Mouse (Mus musculus): ENCODE data around the gene Tnrc6b. TPM values are rescaled to one million over a fixed set of nuclear protein-coding genes. Genes with fewer than 3 reads are reported as not detected.

Gene Tnrc6b
- polyA plus RNA-seq, 1 experiment from 2014 or later, result 41.6 TPM

GRCm38 (mm10) chr15:80785699-80786098 lies 74.6 kb downstream of the Tnrc6b start:
- H3K9me3 ChIP-seq (ENCODE audit: control insufficient read depth, low read length), result no peaks in the 10 kb centered on the region
- peaks cover 4% of the 10 kb centered on the region for H3K4me1 ChIP-seq (replicated peaks; ENCODE audit: control insufficient read depth, insufficient read depth, low read length)
- no peak for ATAC-seq
- no peak overlapping the region for H3K9ac ChIP-seq (replicated peaks; ENCODE audit: low read depth, low read length)
- H3K4me3 ChIP-seq (replicated peaks; ENCODE audit: low read length), result no peak overlapping the region
- H3K27me3 ChIP-seq (replicated peaks; ENCODE audit: control insufficient read depth, insufficient read depth, low read length), result no peaks in the 10 kb centered on the region
- no peak overlapping the region for H3K27ac ChIP-seq (ENCODE audit: low read length)
- WGBS, result 58% methylated on average over 1 of the region's 1 CpGs
- H3K4me2 ChIP-seq (ENCODE audit: low read length), result no peak overlapping the region
- H3K36me3 ChIP-seq (ENCODE audit: control insufficient read depth, insufficient read depth), result no peaks in the 10 kb centered on the region

DNA sequence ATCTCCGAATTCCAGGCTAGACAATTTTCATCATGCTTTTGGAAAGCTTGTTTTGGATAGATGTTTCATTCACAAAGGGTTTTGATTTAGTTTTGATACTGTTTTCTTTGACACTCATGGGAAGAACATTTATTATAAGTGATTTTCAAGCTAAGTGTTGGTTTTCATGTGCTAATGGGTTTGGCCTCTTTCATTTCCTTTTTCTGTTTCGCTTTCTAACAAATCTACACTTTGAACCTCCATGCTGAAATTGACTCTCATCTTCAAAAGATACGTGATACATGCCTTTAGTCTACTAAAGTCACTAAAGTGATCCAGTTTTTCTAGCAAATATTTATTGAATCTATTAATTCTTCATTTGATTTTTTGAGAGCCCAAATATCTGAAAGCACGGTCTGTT lies 76.6 kb downstream of the Tnrc6b start:
- Histone ChIP-seq H3K9me3 (ENCODE audit: control insufficient read depth, low read length) (no peaks in the 10 kb centered on the region), H3K4me3 (replicated peaks; ENCODE audit: low read length) (no peak overlapping the region), H3K27ac (ENCODE audit: low read length) (no peak overlapping the region), H3K36me3 (ENCODE audit: control insufficient read depth, insufficient read depth) (no peaks in the 10 kb centered on the region), H3K9ac (replicated peaks; ENCODE audit: low read depth, low read length) (no peak overlapping the region), H3K27me3 (replicated peaks; ENCODE audit: control insufficient read depth, insufficient read depth, low read length) (no peaks in the 10 kb centered on the region), H3K4me2 (ENCODE audit: low read length) (no peak overlapping the region), H3K4me1 (replicated peaks; ENCODE audit: control insufficient read depth, insufficient read depth, low read length) (peaks cover 4% of the 10 kb centered on the region)
- 90% methylated on average over 4 of the region's 4 CpGs for WGBS
- no peak for ATAC-seq

DNA sequence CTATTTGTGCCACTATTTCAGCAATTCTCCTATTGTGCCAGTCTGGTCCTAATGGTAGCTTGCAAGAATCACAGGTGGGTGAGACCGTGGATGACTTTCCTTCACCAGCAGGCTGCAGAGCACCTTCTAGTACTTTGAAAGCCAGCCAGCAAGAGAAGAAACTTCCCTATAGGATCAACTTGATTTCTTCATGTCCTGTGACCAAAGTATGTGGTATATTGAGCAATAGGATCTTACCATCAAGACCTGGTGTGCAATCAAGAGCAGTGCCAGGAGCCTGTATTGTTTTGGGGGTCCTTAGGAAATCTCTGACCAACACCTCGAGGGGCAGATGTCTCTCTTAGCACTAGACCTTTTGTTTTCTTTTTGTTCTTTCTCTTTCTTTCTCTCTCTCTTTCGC lies 81.4 kb downstream of the Tnrc6b start:
- Histone ChIP-seq H3K27me3 (replicated peaks; ENCODE audit: control insufficient read depth, insufficient read depth, low read length) (no peaks in the 10 kb centered on the region), H3K36me3 (ENCODE audit: control insufficient read depth, insufficient read depth) (no peaks in the 10 kb centered on the region), H3K9me3 (ENCODE audit: control insufficient read depth, low read length) (no peaks in the 10 kb centered on the region), H3K9ac (replicated peaks; ENCODE audit: low read depth, low read length) (no peak overlapping the region), H3K4me1 (replicated peaks; ENCODE audit: control insufficient read depth, insufficient read depth, low read length) (peaks cover 9% of the 10 kb centered on the region), H3K4me3 (replicated peaks; ENCODE audit: low read length) (no peak overlapping the region), H3K4me2 (ENCODE audit: low read length) (no peak overlapping the region), H3K27ac (ENCODE audit: low read length) (no peak overlapping the region)
- 78% methylated on average over 3 of the region's 3 CpGs for WGBS
- no peak for ATAC-seq

DNA sequence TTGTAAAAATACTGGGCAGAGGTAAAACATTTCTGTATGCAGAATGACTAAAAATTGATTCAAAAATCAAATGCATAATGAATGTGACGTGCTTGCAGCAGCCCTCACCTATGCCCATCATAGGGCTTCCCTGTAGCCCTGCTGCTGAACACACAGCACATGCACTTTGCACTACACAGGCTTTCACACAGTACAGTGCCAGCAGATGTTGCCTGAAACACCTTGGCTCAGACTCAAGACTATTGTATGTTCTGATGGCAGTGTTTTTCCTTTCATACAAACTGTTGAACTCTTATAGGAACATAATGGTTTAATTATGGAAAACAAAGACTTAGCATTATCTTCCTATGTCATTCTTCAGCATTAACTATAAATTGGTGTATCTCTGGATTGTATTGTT lies 84.0 kb downstream of the Tnrc6b start:
- WGBS, result 77% methylated on average over 1 of the region's 1 CpGs
- ATAC-seq, result no peak
- H3K4me1 ChIP-seq (replicated peaks; ENCODE audit: control insufficient read depth, insufficient read depth, low read length), result peaks cover 12% of the 10 kb centered on the region
- no peaks in the 10 kb centered on the region for H3K9me3 ChIP-seq (ENCODE audit: control insufficient read depth, low read length)
- no peak overlapping the region for H3K4me2 ChIP-seq (ENCODE audit: low read length)
- H3K27me3 ChIP-seq (replicated peaks; ENCODE audit: control insufficient read depth, insufficient read depth, low read length), result no peaks in the 10 kb centered on the region
- no peak overlapping the region for H3K9ac ChIP-seq (replicated peaks; ENCODE audit: low read depth, low read length)
- H3K27ac ChIP-seq (ENCODE audit: low read length), result no peak overlapping the region
- H3K4me3 ChIP-seq (replicated peaks; ENCODE audit: low read length), result no peak overlapping the region
- no peaks in the 10 kb centered on the region for H3K36me3 ChIP-seq (ENCODE audit: control insufficient read depth, insufficient read depth)

DNA sequence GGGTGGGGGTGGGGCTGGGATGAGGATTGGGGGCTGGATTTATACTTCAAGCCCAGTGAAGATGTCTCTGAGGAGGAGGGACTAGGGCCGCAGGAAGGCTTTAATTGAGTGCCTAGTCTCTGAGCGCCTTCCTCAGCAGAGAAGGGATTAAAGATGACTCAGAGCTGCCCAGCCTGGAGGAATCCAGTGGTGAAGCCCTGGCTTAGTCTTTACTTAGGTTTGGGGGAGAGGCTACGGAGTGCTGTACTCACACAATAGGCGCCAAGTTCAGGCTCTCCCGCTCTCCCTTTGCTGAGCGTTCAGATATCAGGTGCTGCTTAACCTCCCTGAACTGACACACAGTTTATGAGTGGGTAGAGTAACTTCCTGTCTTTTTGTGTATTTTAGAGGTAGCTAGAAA lies 86.6 kb downstream of the Tnrc6b start:
- Histone ChIP-seq H3K9ac (replicated peaks; ENCODE audit: low read depth, low read length) (peak overlapping the region; percentile 69), H3K4me1 (replicated peaks; ENCODE audit: control insufficient read depth, insufficient read depth, low read length) (peaks cover 28% of the 10 kb centered on the region), H3K27me3 (replicated peaks; ENCODE audit: control insufficient read depth, insufficient read depth, low read length) (no peaks in the 10 kb centered on the region), H3K4me3 (replicated peaks; ENCODE audit: low read length) (peak overlapping the region; percentile 49), H3K9me3 (ENCODE audit: control insufficient read depth, low read length) (no peaks in the 10 kb centered on the region), H3K36me3 (ENCODE audit: control insufficient read depth, insufficient read depth) (no peaks in the 10 kb centered on the region), H3K27ac (ENCODE audit: low read length) (peak overlapping the region; percentile 95), H3K4me2 (ENCODE audit: low read length) (peak overlapping the region; percentile 72)
- peak; percentile 45 for ATAC-seq
- 1% methylated on average over 6 of the region's 6 CpGs for WGBS

DNA sequence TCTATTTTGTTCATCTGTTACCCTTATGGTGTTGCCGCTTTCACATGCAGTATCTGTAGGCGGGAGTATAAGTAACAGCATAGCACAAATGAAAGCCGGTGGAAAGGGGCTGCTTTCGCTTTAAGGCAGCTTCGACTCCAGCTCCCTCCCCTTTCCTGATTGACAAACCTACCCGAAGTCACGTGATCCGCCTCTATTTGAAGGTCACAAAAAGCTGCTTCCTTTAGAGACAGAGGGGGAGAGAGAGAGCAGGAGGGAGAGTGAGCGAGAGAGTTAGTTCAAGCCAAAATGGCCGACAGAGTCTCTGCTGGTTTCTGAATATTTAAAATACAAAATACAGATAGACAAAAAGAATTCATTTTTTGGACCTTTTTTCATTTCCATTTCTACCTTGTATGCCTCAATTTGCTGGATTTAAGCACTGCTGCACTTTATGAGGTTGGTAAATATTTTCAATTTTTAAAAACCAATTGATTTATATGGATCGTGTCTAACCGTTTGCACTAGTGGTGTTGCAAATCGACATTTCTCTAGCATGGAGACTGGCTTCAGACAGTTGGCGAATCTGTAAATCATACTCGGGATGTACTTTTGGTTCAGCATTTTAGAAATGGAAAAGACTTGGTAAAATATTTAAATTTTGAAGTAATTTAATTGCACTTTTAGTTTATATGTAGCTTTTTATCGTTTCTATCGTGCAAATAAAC lies 87.4 kb downstream of the Tnrc6b start:
- Histone ChIP-seq H3K27me3 (replicated peaks; ENCODE audit: control insufficient read depth, insufficient read depth, low read length) (no peaks in the 10 kb centered on the region), H3K9me3 (ENCODE audit: control insufficient read depth, low read length) (no peaks in the 10 kb centered on the region), H3K27ac (ENCODE audit: low read length) (peak overlapping the region; percentile 95), H3K9ac (replicated peaks; ENCODE audit: low read depth, low read length) (peak overlapping the region; percentile 69), H3K4me3 (replicated peaks; ENCODE audit: low read length) (peak overlapping the region; percentile 49), H3K4me1 (replicated peaks; ENCODE audit: control insufficient read depth, insufficient read depth, low read length) (peaks cover 28% of the 10 kb centered on the region), H3K4me2 (ENCODE audit: low read length) (peak overlapping the region; percentile 72), H3K36me3 (ENCODE audit: control insufficient read depth, insufficient read depth) (no peaks in the 10 kb centered on the region)
- ATAC-seq, result peak; percentile 94
- under 1% methylated on average over 17 of the region's 17 CpGs for WGBS

GRCm38 (mm10) chr15:80799074-80799633 lies 88.0 kb downstream of the Tnrc6b start:
- Histone ChIP-seq H3K9me3 (ENCODE audit: control insufficient read depth, low read length) (no peaks in the 10 kb centered on the region), H3K27ac (ENCODE audit: low read length) (peak overlapping the region; percentile 82), H3K36me3 (ENCODE audit: control insufficient read depth, insufficient read depth) (no peaks in the 10 kb centered on the region), H3K27me3 (replicated peaks; ENCODE audit: control insufficient read depth, insufficient read depth, low read length) (no peaks in the 10 kb centered on the region), H3K4me1 (replicated peaks; ENCODE audit: control insufficient read depth, insufficient read depth, low read length) (peaks cover 32% of the 10 kb centered on the region), H3K9ac (replicated peaks; ENCODE audit: low read depth, low read length) (peak overlapping the region; percentile 58), H3K4me3 (replicated peaks; ENCODE audit: low read length) (peak overlapping the region; percentile 49), H3K4me2 (ENCODE audit: low read length) (peak overlapping the region; percentile 55)
- WGBS, result 0% methylated on average over 10 of the region's 10 CpGs
- ATAC-seq, result peak; percentile 41; the same call in 1 of the 2 replicates

DNA sequence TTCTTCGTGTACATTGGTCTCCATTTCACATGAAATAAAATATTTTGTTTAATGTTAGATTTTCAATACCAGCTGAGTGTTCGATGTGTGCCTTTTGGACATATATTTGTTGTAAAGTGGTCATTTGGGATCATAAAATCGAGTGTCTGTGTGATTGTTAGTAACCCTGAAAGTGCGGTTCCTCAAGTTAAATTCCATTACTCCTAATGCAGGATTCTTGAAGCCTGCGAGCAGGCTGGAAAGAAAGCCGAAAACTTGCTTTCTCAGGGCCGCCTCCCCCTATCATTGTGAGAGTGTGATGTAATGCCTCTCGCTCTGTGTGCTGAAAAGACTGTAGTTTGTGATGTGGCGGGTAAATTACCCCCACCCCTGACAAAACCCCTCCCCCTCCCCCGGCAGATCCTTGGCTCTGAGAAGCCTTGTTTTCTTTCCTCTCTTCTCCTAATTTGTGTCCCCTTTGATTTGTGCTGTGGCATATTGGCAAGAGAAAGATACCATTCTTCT lies 88.6 kb downstream of the Tnrc6b start:
- Histone ChIP-seq H3K27me3 (replicated peaks; ENCODE audit: control insufficient read depth, insufficient read depth, low read length) (no peaks in the 10 kb centered on the region), H3K9me3 (ENCODE audit: control insufficient read depth, low read length) (no peaks in the 10 kb centered on the region), H3K9ac (replicated peaks; ENCODE audit: low read depth, low read length) (peak overlapping the region; percentile 58), H3K4me3 (replicated peaks; ENCODE audit: low read length) (peak overlapping the region; percentile 49), H3K27ac (ENCODE audit: low read length) (peak overlapping the region; percentile 82), H3K36me3 (ENCODE audit: control insufficient read depth, insufficient read depth) (no peaks in the 10 kb centered on the region), H3K4me1 (replicated peaks; ENCODE audit: control insufficient read depth, insufficient read depth, low read length) (peaks cover 32% of the 10 kb centered on the region), H3K4me2 (ENCODE audit: low read length) (peak overlapping the region; percentile 55)
- peak; percentile 59 for ATAC-seq
- under 1% methylated on average over 10 of the region's 10 CpGs for WGBS

DNA sequence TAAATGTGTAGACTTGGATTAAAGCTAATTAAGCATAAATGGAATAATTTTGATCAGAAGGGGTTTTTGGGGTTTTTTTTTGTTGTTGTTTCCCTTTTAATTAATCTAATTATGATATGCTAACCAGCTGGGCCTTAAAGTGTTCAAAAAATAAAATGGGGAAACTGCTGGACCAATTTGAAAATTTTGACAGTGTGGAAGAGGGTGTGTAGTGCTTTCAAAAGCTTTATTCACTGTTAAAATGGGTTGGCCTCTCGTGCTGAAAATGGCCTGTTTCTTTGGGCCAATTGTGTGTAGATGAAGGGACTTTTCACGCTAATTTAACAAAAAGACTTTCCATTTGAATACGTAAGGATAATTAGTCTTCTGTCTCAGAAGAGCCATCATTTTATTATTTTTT lies 89.1 kb downstream of the Tnrc6b start:
- no peaks in the 10 kb centered on the region for H3K9me3 ChIP-seq (ENCODE audit: control insufficient read depth, low read length)
- 1% methylated on average over 3 of the region's 3 CpGs for WGBS
- no peak overlapping the region for H3K27ac ChIP-seq (ENCODE audit: low read length)
- no peaks in the 10 kb centered on the region for H3K27me3 ChIP-seq (replicated peaks; ENCODE audit: control insufficient read depth, insufficient read depth, low read length)
- H3K4me2 ChIP-seq (ENCODE audit: low read length), result peak overlapping the region; percentile 63
- no peak for ATAC-seq
- no peak overlapping the region for H3K9ac ChIP-seq (replicated peaks; ENCODE audit: low read depth, low read length)
- H3K4me1 ChIP-seq (replicated peaks; ENCODE audit: control insufficient read depth, insufficient read depth, low read length), result peaks cover 27% of the 10 kb centered on the region
- no peaks in the 10 kb centered on the region for H3K36me3 ChIP-seq (ENCODE audit: control insufficient read depth, insufficient read depth)
- peak overlapping the region; percentile 49 for H3K4me3 ChIP-seq (replicated peaks; ENCODE audit: low read length)

Measured in forebrain, embryonic 16.5 days (tissue).